ENCODE assay signal across 11 mouse cellular contexts in the genomic region with DNA sequence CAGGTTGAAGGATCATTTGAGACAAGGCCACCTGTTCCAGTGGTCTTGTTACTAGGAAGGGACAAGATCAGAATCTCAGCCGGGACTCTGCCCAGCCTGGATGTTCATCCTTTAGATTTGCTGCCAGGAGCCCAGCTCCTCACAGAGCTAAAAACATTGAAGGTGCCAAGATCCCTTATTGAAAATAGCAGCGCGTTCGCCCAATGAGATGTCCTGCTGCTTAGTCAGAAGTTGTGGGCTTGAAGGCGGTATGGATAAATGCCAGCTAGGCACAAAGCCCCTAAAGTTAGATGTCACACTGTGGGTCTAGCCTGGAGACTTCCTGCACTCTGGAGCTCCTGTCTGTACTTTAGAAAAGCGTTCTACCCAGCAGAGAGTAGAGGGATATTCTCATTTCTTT.
DNase-seq lines count a peak whose midpoint lies in the region; ATAC-seq lines count a peak whose summit lies in the region.
"Had no signal": no experiment of that assay in that cellular context is flagged by ENCODE, and none has a peak within 500 bp of the region (broad histone marks: within the 10 kb centered on the region; RNA-seq: fewer than 3 reads in every experiment).

No protein-coding gene starts in this region.

- no peak overlapping the region for H3K4me2 ChIP-seq in neural tube, embryonic 15.5 days
- H3K4me2 ChIP-seq: limb, embryonic 15.5 days had no signal

- peaks cover 37% of the 10 kb centered on the region for H3K4me1 ChIP-seq in heart, embryonic 10.5 days
- peaks cover 30% of the 10 kb centered on the region for H3K4me1 ChIP-seq in neural tube, embryonic 15.5 days

- 90% methylated on average over 6 of the region's 6 CpGs for WGBS in heart, embryonic 10.5 days
- 64% methylated on average over 6 of the region's 6 CpGs for WGBS in neural tube, embryonic 15.5 days

- no peak for DNase-seq in heart, embryonic 10.5 days (ENCODE audit: low spot score)
- no peak for DNase-seq in heart, postnatal 25 days (ENCODE audit: low spot score)
- peak; percentile 35 to 55 for DNase-seq in layer of hippocampus, adult 8-10 months (ENCODE audit: low spot score in 2 of 2)
- no peak for DNase-seq in layer of hippocampus, postnatal 36 days
- DNase-seq in cerebellum, adult 9-11 months = peak; percentile 40
- no peak for DNase-seq in thymus, postnatal 14 days
- DNase-seq in spleen, adult 18-20 months = no peak
- DNase-seq: kidney, postnatal 10 days; thymus, adult 18-20 months had no signal

- peak overlapping the region; percentile 22; the same call in 1 of the 2 replicates for H3K4me3 ChIP-seq in heart, embryonic 10.5 days
- H3K4me3 ChIP-seq in neural tube, embryonic 15.5 days (replicated peaks) = no peak overlapping the region
- H3K4me3 ChIP-seq: limb, embryonic 15.5 days had no signal

- intact Hi-C loops in heart, postnatal 25 days (cut with DNase I) = no loop called here

- no peaks in the 10 kb centered on the region for H3K27me3 ChIP-seq in heart, embryonic 10.5 days (ENCODE audit: insufficient read depth, poor library complexity, severe bottlenecking)
- H3K27me3 ChIP-seq in neural tube, embryonic 15.5 days (replicated peaks) = no peaks in the 10 kb centered on the region
- H3K27me3 ChIP-seq: limb, embryonic 15.5 days had no signal

- H3K9ac ChIP-seq in neural tube, embryonic 15.5 days (replicated peaks) = no peak overlapping the region
- H3K9ac ChIP-seq: limb, embryonic 15.5 days had no signal

- peak overlapping the region; percentile 77 for H3K27ac ChIP-seq in heart, embryonic 10.5 days
- H3K27ac ChIP-seq in neural tube, embryonic 15.5 days (replicated peaks) = peak overlapping the region; percentile 49

- no peaks in the 10 kb centered on the region for H3K9me3 ChIP-seq in heart, embryonic 10.5 days
- no peaks in the 10 kb centered on the region for H3K9me3 ChIP-seq in neural tube, embryonic 15.5 days (replicated peaks)
- H3K9me3 ChIP-seq: limb, embryonic 15.5 days had no signal

- peaks cover 54% of the 10 kb centered on the region for H3K36me3 ChIP-seq in heart, embryonic 10.5 days
- peaks cover 34% of the 10 kb centered on the region for H3K36me3 ChIP-seq in neural tube, embryonic 15.5 days

- ATAC-seq in neural tube, embryonic 15.5 days (ENCODE audit: low FRiP score) = no peak

Comparison
In these comparisons a context has a peak if more than half of its experiments do, and no peak if none do; other contexts are left out.
1. DNase-seq: peak in layer of hippocampus, adult 8-10 months (2 of 2) and cerebellum, adult 9-11 months (single experiment); none in heart, embryonic 10.5 days (single experiment), heart, postnatal 25 days (single experiment), layer of hippocampus, postnatal 36 days (0 of 2), thymus, postnatal 14 days (single experiment) and spleen, adult 18-20 months (0 of 2).